Mouse (Mus musculus) kidney, adult 2 months (tissue): Measurements from ENCODE around the gene Fam180a. TPM values are rescaled to one million over a fixed set of nuclear protein-coding genes. Genes with fewer than 3 reads are reported as not detected.

Experiments used
- DNase-seq: peaks from one replicate; pipeline ENCODE4 v3.0.0; 2021
- H3K27ac ChIP-seq: fragments of 200-500 bp; 2 replicates; pipeline ENCODE4 v1.5.1; 2012; ENCODE audit warnings: low read depth, low read length, control low read depth, inconsistent platforms; ENCODE audit not compliant: insufficient read depth
- H3K27me3 ChIP-seq: fragments of 200-500 bp; replicated peaks from 2 replicates; pipeline ENCODE4 v1.6.1; 2012; ENCODE audit warnings: mild to moderate bottlenecking, moderate library complexity, low read length, inconsistent platforms; ENCODE audit not compliant: control insufficient read depth, insufficient read depth
- H3K36me3 ChIP-seq: fragments of 200-500 bp; 2 replicates; pipeline ENCODE4 v1.6.1; 2012; ENCODE audit warnings: mild to moderate bottlenecking, moderate library complexity, low read length, inconsistent platforms; ENCODE audit not compliant: control insufficient read depth, insufficient read depth
- H3K4me1 ChIP-seq: fragments of 200-500 bp; 2 replicates; pipeline ENCODE4 v1.6.1; 2011; ENCODE audit warnings: low read length; ENCODE audit not compliant: control insufficient read depth, insufficient read depth
- H3K4me3 ChIP-seq: fragments of 200-500 bp; 2 replicates; pipeline ENCODE4 v1.5.1; 2011; ENCODE audit warnings: mild to moderate bottlenecking, low read depth, low read length, control low read depth; ENCODE audit not compliant: insufficient read depth
- CTCF ChIP-seq: fragments of 200-500 bp; conservative IDR thresholded peaks from 2 replicates; pipeline ENCODE4 v1.5.1; 2011; ENCODE audit warnings: low read depth, mild to moderate bottlenecking, control low read depth, low read length, moderate library complexity, mixed read lengths; ENCODE audit not compliant: insufficient read depth, insufficient read length
- POLR2A ChIP-seq: fragments of 200-500 bp; IDR thresholded peaks from one replicate; pipeline ENCODE4 v1.6.1; 2011; ENCODE audit warnings: low read depth, low read length, control low read depth
- WGBS: fragments of 180-500 bp; shearing (Covaris S2); methylation state at CpG from one replicate; pipeline ENCODE4 v1.1.7; 2018; 5-methylcytosine and 5-hydroxymethylcytosine counted together
- polyA plus RNA-seq: library from polyadenylated mRNA; depleted of rRNA; stranded (reverse); fragments of >200 nt; gene quantifications from 2 replicates; pipeline ENCODE4 v1.2.3, GENCODE M21; 2012

The Fam180a gene
- polyA plus RNA-seq, 1 experiment, result 0.39 TPM

DNA sequence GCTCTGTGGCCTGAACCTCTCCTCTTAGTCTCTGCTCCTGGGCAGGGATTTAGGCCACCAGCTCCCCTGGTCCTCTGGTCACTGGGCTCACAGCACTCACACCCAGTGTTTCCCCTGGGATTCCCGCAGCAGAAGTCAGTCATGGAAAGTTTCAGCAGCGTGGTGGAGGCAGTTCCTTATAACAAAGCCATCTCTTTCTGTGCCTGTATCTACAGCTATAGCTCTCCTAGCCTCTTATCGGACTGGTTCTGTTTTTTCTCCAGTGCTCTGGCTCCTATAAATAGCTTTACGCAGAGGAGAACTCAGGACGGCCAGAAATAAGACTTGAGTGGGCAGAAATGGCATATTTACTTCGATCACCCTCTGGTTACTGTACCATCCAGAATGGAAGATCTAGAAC is 27.6 kb downstream of the Fam180a start:
- peak overlapping the region; percentile 94 for H3K27ac ChIP-seq
- DNase-seq, result no peak
- TF ChIP-seq POLR2A, result no peak
- TF ChIP-seq CTCF, result no peak
- 87% methylated on average over 6 of the region's 6 CpGs for WGBS
- H3K27me3 ChIP-seq, result no peaks in the 10 kb centered on the region
- H3K4me1 ChIP-seq, result peaks cover 15% of the 10 kb centered on the region; the same call in 1 of the 2 replicates
- no peak overlapping the region for H3K4me3 ChIP-seq
- H3K36me3 ChIP-seq, result no peaks in the 10 kb centered on the region

DNA sequence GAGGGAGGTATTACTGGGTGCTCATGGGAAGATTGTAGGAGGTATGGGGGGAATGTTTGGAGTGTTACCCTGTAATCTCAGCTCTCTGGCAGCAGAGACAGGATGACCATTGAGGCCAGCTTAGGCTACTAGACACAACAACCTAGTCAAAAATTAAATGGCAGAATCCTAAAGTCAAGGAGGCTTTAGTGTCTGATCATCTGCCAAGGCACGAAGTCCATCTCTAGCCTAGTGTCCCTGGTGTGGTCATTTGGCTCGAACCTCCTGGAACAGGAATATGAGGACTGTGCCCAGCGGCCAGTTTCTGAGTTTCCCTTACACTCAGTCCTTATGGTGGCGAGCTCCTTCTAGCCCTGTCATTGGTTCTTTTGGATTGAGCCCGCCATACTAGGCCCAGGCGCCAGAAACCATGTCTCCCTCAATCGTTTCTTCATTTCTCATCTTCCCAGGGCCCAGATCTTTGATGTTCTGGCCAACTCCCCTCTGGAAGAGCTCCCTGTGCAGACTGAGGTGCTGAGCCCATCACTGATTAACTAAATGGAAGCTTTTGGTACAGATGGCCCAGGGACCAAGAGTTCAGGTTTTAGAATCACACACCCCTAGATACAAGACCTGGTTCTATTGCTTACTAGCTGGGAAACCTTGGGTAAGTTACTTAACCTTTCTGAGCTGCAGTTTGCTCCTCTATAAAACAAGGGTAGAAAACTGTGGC is 28.3 kb downstream of the Fam180a start:
- TF ChIP-seq CTCF, result no peak
- TF ChIP-seq POLR2A, result no peak
- H3K4me3 ChIP-seq, result no peak overlapping the region
- H3K27me3 ChIP-seq, result no peaks in the 10 kb centered on the region
- peak; percentile 92 for DNase-seq
- peaks cover 10% of the 10 kb centered on the region; the same call in 1 of the 2 replicates for H3K4me1 ChIP-seq
- H3K36me3 ChIP-seq, result no peaks in the 10 kb centered on the region
- 54% methylated on average over 7 of the region's 7 CpGs for WGBS
- peak overlapping the region; percentile 94 for H3K27ac ChIP-seq

DNA sequence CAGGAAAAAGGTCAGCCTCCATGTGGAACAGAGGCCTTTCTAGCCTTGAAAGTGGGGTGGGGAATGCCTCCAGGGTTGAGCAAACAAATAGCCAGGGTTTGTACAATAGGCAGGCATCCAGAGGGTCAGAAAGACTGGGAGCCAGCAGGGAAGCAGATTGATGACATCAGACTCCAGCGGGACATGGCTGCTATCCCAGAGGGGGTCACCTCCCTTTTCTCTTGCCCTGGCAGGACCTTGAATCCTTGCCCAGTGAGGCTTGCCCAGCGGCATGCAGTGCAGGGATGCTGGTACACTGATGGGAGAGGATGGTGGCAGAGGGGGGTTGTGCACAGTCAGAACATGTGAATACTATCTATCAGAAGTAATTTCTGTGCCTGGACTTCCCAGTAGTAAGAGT is 28.9 kb downstream of the Fam180a start:
- TF ChIP-seq CTCF (no peak), POLR2A (no peak)
- WGBS, result 30% methylated on average over 2 of the region's 2 CpGs
- Histone ChIP-seq H3K4me3 (no peak overlapping the region), H3K4me1 (peaks cover 8% of the 10 kb centered on the region; the same call in 1 of the 2 replicates), H3K36me3 (no peaks in the 10 kb centered on the region), H3K27ac (peak overlapping the region; percentile 63), H3K27me3 (no peaks in the 10 kb centered on the region)
- DNase-seq, result peak; percentile 87

DNA sequence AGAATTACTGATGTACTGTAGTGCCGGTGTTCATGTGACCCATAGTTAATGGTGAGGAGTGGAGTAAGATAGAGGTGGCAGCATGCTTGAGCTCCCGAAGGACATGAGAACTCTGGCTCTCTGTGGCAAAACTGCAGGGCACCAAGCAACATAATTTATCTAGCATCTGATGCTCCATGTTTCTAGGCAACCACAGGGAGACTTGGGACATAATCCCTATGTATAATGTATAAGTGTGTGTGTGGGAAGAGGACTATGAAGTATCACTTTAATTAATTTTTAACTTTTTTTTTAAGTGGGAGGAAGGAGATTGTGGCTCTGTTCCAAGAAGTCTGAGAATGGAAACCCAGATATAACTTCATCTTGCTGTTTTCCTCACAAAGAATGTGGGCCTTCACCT is 31.0 kb downstream of the Fam180a start:
- no peak for DNase-seq
- Histone ChIP-seq H3K27me3 (no peaks in the 10 kb centered on the region), H3K36me3 (no peaks in the 10 kb centered on the region), H3K27ac (no peak overlapping the region), H3K4me1 (peaks cover 8% of the 10 kb centered on the region; the same call in 1 of the 2 replicates), H3K4me3 (no peak overlapping the region)
- TF ChIP-seq CTCF (no peak), POLR2A (no peak)
- 47% methylated on average over 2 of the region's 2 CpGs for WGBS

DNA sequence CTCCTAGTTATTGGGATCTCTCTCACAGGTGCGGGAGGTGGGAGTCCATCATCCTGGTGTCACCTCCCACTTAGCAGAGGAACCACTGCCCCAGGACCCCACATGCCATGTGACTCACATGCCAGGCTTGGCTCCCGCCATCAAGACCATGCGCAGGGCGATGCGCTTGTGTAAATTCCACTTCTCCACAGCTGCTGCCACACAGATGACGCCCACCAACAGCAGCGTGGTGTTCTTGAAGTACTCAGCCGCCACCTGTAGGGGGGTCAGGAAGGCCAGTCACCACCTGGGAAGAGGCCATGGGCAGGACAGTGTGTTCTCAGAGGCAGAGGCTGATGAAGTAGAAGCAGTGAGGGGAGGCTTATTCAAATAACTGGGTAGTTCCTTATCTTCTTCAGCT is 36.3 kb downstream of the Fam180a start:
- no peak overlapping the region for H3K27ac ChIP-seq
- DNase-seq, result no peak
- TF ChIP-seq CTCF (no peak), POLR2A (no peak)
- 95% methylated on average over 8 of the region's 8 CpGs for WGBS
- no peak overlapping the region for H3K4me3 ChIP-seq
- peaks cover 4% of the 10 kb centered on the region; the same call in 1 of the 2 replicates for H3K4me1 ChIP-seq
- no peaks in the 10 kb centered on the region for H3K36me3 ChIP-seq
- no peaks in the 10 kb centered on the region for H3K27me3 ChIP-seq

DNA sequence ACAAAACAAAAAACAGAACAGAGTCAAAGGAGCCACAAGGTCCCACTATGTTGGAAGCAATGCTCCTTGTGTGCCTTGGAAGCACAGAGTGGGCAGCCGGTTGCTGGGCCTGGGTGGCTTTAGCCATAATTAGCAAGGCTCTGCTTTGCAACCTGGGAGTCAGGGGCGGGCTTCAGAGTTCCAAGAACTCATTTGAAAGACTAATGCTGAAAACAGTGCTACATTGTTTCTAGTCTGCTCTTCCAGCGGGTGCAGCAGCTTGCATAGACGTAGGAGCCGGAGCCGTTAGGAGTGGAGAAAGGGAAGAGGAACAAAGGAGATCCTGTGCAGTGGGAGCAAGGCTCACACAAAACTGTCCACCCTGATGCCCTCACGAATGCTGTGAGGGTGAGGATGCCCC is 37.0 kb downstream of the Fam180a start:
- no peak overlapping the region for H3K4me3 ChIP-seq
- TF ChIP-seq CTCF (no peak), POLR2A (no peak)
- peaks cover 4% of the 10 kb centered on the region; the same call in 1 of the 2 replicates for H3K4me1 ChIP-seq
- no peaks in the 10 kb centered on the region for H3K27me3 ChIP-seq
- WGBS, result 70% methylated on average over 7 of the region's 7 CpGs
- H3K27ac ChIP-seq, result no peak overlapping the region
- DNase-seq, result no peak
- no peaks in the 10 kb centered on the region for H3K36me3 ChIP-seq

DNA sequence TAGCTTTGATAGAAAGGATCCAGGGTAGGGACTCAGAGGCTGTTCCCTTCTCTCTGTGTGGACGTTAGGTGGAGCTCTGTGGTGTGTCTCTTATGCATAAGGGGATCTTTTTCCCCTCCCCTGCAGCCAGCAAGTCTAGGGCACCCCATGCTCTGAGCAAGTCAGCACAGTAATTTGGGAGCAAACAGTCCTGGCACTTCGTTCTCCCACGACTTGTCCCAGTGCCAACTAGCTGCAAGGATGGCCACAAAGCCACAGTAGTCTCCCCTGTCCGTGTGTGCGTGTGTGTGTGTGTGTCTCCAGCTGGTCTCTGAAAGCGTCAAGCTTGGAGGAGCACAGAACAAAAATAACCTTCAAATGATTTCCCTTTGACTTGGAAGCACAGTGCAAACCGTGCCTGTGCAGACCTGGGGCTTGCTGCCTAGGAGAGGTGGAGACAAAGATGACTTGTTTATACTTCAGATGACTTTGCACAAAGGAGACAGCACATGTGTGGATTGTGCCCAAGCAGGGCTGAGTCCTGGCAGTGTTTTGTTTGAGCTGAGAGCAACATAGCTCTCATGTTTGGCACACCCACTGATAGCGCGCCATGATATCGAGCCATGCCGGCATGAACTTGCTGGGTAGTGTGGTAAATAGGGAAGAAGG is 37.7 kb downstream of the Fam180a start:
- Histone ChIP-seq H3K4me1 (peaks cover 4% of the 10 kb centered on the region; the same call in 1 of the 2 replicates), H3K27ac (peak overlapping the region; percentile 11; the same call in 1 of the 2 replicates), H3K27me3 (no peaks in the 10 kb centered on the region), H3K36me3 (no peaks in the 10 kb centered on the region), H3K4me3 (no peak overlapping the region)
- DNase-seq, result peak; percentile 80
- TF ChIP-seq CTCF (0 out of 2 replicates have a peak, but pooled peaks have one; percentile 13), POLR2A (no peak)
- WGBS, result 38% methylated on average over 11 of the region's 11 CpGs
